Mouse (Mus musculus) lung, adult 2 months (tissue): ENCODE data around the gene Stx12.

Source experiments
- CTCF ChIP-seq: fragments of 200-500 bp; IDR thresholded peaks from 2 replicates; pipeline ENCODE4 v1.5.1; 2011; ENCODE audit warnings: mild to moderate bottlenecking, low read length, control low read depth; ENCODE audit not compliant: insufficient read depth
- POLR2A ChIP-seq: fragments of 200-500 bp; IDR thresholded peaks from 2 replicates; pipeline ENCODE4 v1.6.1; 2011; ENCODE audit warnings: low read depth, mild to moderate bottlenecking, control low read depth, low read length, borderline replicate concordance; ENCODE audit errors: extremely low read depth

DNA sequence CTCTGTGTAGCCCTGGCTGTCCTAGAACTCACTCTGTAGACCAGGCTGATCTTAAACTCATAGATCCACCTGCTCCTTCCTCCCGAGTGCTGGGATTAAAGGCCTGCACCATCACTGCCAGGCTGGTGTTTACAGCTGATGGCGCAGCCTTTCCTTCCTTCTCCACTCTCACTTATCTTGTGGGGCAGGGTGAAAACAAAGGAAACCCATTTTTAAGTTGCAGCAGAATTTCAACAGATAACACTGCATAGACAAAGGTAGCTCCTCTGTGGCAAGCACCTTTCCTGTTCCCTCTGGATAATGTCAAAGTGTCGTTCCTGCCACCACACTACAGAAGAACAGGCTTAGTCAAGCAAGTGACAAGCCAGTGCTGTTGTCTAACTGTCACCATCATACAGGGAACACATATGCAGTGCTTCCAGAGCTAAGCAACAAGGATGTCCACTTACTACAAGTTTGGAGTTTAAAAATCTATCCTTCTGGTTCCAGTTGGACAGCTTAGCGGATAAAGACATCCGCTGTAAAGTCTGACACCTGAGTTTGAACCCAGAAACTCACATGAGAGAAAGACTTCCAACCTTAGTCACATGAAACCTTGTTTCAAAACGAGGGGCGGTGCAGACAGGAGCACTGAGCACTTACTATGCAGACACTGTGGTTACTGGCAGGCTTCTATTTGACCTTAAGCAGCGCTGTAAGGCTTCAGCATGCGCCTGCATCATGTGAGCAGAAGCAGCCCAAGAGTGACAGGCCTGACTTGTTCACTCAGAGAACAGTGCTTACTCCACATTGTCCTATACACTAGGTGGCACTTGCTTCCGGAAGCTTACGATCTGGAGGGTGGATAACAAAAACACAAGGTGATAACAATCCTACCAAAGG, 10.6 kb downstream of the Stx12 start:
- TF ChIP-seq POLR2A, result no peak
- no peak for TF ChIP-seq CTCF
